Comparison of ENCODE assay signal across 39 mouse cellular contexts in the genomic region with DNA sequence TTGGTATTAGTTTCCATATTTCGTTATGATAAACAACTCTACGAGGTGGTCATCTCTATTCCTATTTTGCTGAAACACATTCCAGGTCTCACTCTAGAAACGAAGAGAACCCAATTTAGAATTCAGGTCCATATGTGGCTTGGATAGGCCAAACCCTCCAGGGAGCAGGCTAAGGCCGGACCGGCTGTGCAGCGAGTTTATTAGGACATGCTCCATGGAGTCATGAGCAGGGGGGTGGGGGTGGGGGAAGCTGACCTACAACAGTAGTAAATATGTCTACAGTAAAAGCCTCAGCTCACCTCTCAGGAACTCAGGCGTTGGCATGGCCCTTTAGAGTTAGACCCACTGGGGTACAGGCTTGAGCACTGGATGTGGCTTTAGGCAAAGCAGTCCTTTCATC. TPM values are rescaled to one million over a fixed set of nuclear protein-coding genes. Genes with fewer than 3 reads are reported as not detected.
"Had no signal": no experiment of that assay in that cellular context is flagged by ENCODE, and none has a peak within 500 bp of the region (broad histone marks: within the 10 kb centered on the region; RNA-seq: fewer than 3 reads in every experiment).

No protein-coding gene starts in this region.

- DNase-seq: heart, adult 2 months; heart, postnatal 10 days; heart, postnatal 14 days; heart, postnatal 36 days; heart, postnatal 4 days; kidney, adult 11 months; kidney, adult 18-20 months; kidney, adult 8-10 months; kidney, postnatal 10 days; kidney, postnatal 14 days; kidney, postnatal 25 days; kidney, postnatal 36 days; kidney, postnatal 4 days; layer of hippocampus, adult 9-11 months; layer of hippocampus, postnatal 36 days had no signal

- H3K27me3 ChIP-seq: heart, embryonic 12.5 days; heart, embryonic 13.5 days; heart, embryonic 15.5 days; hindbrain, embryonic 12.5 days; hindbrain, embryonic 13.5 days; hindbrain, embryonic 15.5 days; intestine, embryonic 15.5 days had no signal

- H3K9ac ChIP-seq: heart, embryonic 12.5 days; heart, embryonic 13.5 days; heart, embryonic 15.5 days; hindbrain, embryonic 12.5 days; hindbrain, embryonic 13.5 days; hindbrain, embryonic 14.5 days; hindbrain, embryonic 15.5 days; intestine, embryonic 15.5 days had no signal

- H3K4me1 ChIP-seq: hindbrain, embryonic 10.5 days; hindbrain, embryonic 12.5 days; hindbrain, embryonic 13.5 days; hindbrain, embryonic 15.5 days; intestine, embryonic 15.5 days had no signal

- H3K36me3 ChIP-seq: heart, embryonic 10.5 days; heart, embryonic 12.5 days; heart, embryonic 13.5 days; heart, embryonic 15.5 days; hindbrain, embryonic 10.5 days; hindbrain, embryonic 12.5 days; hindbrain, embryonic 13.5 days; hindbrain, embryonic 15.5 days; intestine, embryonic 15.5 days had no signal

- ATAC-seq: hindbrain, embryonic 16.5 days; hindbrain, postnatal 0 days; inflammation-experienced regulatory T-cells, adult 6 months; intestine, embryonic 15.5 days; intestine, embryonic 16.5 days; intestine, postnatal 0 days had no signal

- H3K27ac ChIP-seq: heart, adult 2 months; heart, embryonic 10.5 days; heart, embryonic 13.5 days; heart, embryonic 15.5 days; hindbrain, embryonic 10.5 days; hindbrain, embryonic 12.5 days; hindbrain, embryonic 13.5 days; hindbrain, embryonic 14.5 days; hindbrain, embryonic 15.5 days; hindbrain, postnatal 0 days; intestine, embryonic 15.5 days; layer of hippocampus, adult 2 months; left cerebral cortex, adult 2 months had no signal

- H3K4me3 ChIP-seq: heart, adult 2 months; heart, embryonic 10.5 days; heart, embryonic 12.5 days; heart, embryonic 13.5 days; heart, embryonic 15.5 days; hindbrain, embryonic 10.5 days; hindbrain, embryonic 12.5 days; hindbrain, embryonic 13.5 days; hindbrain, embryonic 15.5 days; intestine, embryonic 15.5 days; layer of hippocampus, adult 2 months; left cerebral cortex, adult 2 months had no signal

- H3K9me3 ChIP-seq: heart, embryonic 10.5 days; heart, embryonic 12.5 days; heart, embryonic 13.5 days; heart, embryonic 15.5 days; hindbrain, embryonic 10.5 days; hindbrain, embryonic 12.5 days; hindbrain, embryonic 13.5 days; hindbrain, embryonic 15.5 days; intestine, embryonic 15.5 days had no signal

- H3K4me2 ChIP-seq: heart, embryonic 11.5 days; heart, embryonic 12.5 days; heart, embryonic 13.5 days; heart, embryonic 15.5 days; hindbrain, embryonic 12.5 days; hindbrain, embryonic 13.5 days; hindbrain, embryonic 14.5 days; hindbrain, embryonic 15.5 days; intestine, embryonic 15.5 days had no signal

RNA-seq across cellular contexts. Expression of a gene that starts 14.7 kb away (rescaled TPM):
- polyA plus RNA-seq: heart, adult 2 months; heart, embryonic 10.5 days; heart, embryonic 11.5 days; heart, embryonic 12.5 days; heart, embryonic 13.5 days; heart, embryonic 14.5 days; heart, embryonic 15.5 days; heart, embryonic 16.5 days; heart, postnatal 0 days; hindbrain, embryonic 10.5 days; hindbrain, embryonic 11.5 days; hindbrain, embryonic 12.5 days; hindbrain, embryonic 13.5 days; hindbrain, embryonic 14.5 days; hindbrain, embryonic 15.5 days; hindbrain, embryonic 16.5 days; hindbrain, postnatal 0 days; inflammation-experienced regulatory T-cells, adult 6 months; intestine, embryonic 14.5 days; intestine, embryonic 15.5 days; intestine, embryonic 16.5 days; intestine, postnatal 0 days; large intestine, adult 2 months had no signal

RNA-seq across cellular contexts. Expression of a gene that starts 49.2 kb away (rescaled TPM):
- polyA plus RNA-seq: inflammation-experienced regulatory T-cells, adult 6 months had no signal
